Mouse (Mus musculus) bone marrow macrophage, adult 2 months (primary cell): Measurements from ENCODE around the gene Cops4.

ENCODE experiments used
- CTCF ChIP-seq: IDR thresholded peaks from 2 replicates; pipeline ENCODE4 v1.5.1; 2012; ENCODE audit warnings: low read depth, mild to moderate bottlenecking, low read length, moderate library complexity
- POLR2A ChIP-seq: IDR thresholded peaks from 2 replicates; pipeline ENCODE4 v1.6.1; 2012; ENCODE audit warnings: mild to moderate bottlenecking, low read depth, low read length, borderline replicate concordance

- TF ChIP-seq CTCF (no peak), POLR2A (no peak)
These were observed 52.0 kb downstream of the Cops4 start for GRCm38 (mm10) chr5:100569997-100570595.
